Mouse (Mus musculus) cerebellum, postnatal 36 days (tissue): ENCODE measurements around the gene Arfrp1.

Experiments
- DNase-seq, 2 experiments: peaks; one replicate each; pipeline ENCODE4 v3.0.0; 2021 to 2022; ENCODE audit warnings: mixed read lengths in 2 of 2

Arfrp1 gene

GRCm38 (mm10) chr2:181364860-181365596 is at the start of gene Arfrp1, which contains the start of gene Zgpat:
Gene Arfrp1 (minus strand): TSS chr2:181365404.
Gene Zgpat (plus strand): TSS chr2:181364928.
- peak; percentile 90 to 94 for DNase-seq

GRCm38 (mm10) chr2:181413141-181413540 is 47.9 kb upstream of the Arfrp1 start:
- no peak for DNase-seq

GRCm38 (mm10) chr2:181410760-181411473 is 45.7 kb upstream of the Arfrp1 start:
- DNase-seq: peak; percentile 68 to 69

- DNase-seq: no peak
Measured at GRCm38 (mm10) chr2:181409643-181410042, 44.4 kb upstream of the Arfrp1 start.

- no peak for DNase-seq
Measured at GRCm38 (mm10) chr2:181403722-181404121, 38.5 kb upstream of the Arfrp1 start.

GRCm38 (mm10) chr2:181401497-181401896 is 36.3 kb upstream of the Arfrp1 start:
- no peak for DNase-seq

GRCm38 (mm10) chr2:181397207-181397761 is 32.1 kb upstream of the Arfrp1 start:
- DNase-seq: no peak

GRCm38 (mm10) chr2:181394086-181394485 is 28.9 kb upstream of the Arfrp1 start:
- no peak for DNase-seq

- DNase-seq: peak; percentile 89 to 95
Measured at GRCm38 (mm10) chr2:181392600-181393213, 27.5 kb upstream of the Arfrp1 start.

GRCm38 (mm10) chr2:181391541-181391940 is 26.3 kb upstream of the Arfrp1 start:
- no peak for DNase-seq

- DNase-seq: no peak
Measured at GRCm38 (mm10) chr2:181391022-181391421, 25.8 kb upstream of the Arfrp1 start.

- DNase-seq: peak; percentile 64 to 66
Measured at GRCm38 (mm10) chr2:181390136-181390870, 25.1 kb upstream of the Arfrp1 start.

- no peak for DNase-seq
Measured at GRCm38 (mm10) chr2:181386663-181387210, 21.5 kb upstream of the Arfrp1 start.

- peak; percentile 87 to 88 for DNase-seq
Measured at GRCm38 (mm10) chr2:181385885-181386284, 20.7 kb upstream of the Arfrp1 start.

- DNase-seq: peak; percentile 21 to 41
Measured at GRCm38 (mm10) chr2:181384919-181385391, 19.8 kb upstream of the Arfrp1 start.

GRCm38 (mm10) chr2:181384463-181384862 is 19.3 kb upstream of the Arfrp1 start:
- no peak for DNase-seq

GRCm38 (mm10) chr2:181381631-181382306 is 16.6 kb upstream of the Arfrp1 start:
- no peak for DNase-seq

GRCm38 (mm10) chr2:181381107-181381506 is 15.9 kb upstream of the Arfrp1 start:
- DNase-seq: no peak

GRCm38 (mm10) chr2:181380251-181380650 is 15.0 kb upstream of the Arfrp1 start:
- no peak for DNase-seq

GRCm38 (mm10) chr2:181379778-181380177 is 14.6 kb upstream of the Arfrp1 start, which contains the start of gene Lime1:
Gene Lime1 (plus strand): TSS chr2:181380078.
- DNase-seq: no peak

GRCm38 (mm10) chr2:181378701-181379100 is 13.5 kb upstream of the Arfrp1 start:
- no peak for DNase-seq
